ENCODE assay signal across 18 mouse cellular contexts in the genomic region with DNA sequence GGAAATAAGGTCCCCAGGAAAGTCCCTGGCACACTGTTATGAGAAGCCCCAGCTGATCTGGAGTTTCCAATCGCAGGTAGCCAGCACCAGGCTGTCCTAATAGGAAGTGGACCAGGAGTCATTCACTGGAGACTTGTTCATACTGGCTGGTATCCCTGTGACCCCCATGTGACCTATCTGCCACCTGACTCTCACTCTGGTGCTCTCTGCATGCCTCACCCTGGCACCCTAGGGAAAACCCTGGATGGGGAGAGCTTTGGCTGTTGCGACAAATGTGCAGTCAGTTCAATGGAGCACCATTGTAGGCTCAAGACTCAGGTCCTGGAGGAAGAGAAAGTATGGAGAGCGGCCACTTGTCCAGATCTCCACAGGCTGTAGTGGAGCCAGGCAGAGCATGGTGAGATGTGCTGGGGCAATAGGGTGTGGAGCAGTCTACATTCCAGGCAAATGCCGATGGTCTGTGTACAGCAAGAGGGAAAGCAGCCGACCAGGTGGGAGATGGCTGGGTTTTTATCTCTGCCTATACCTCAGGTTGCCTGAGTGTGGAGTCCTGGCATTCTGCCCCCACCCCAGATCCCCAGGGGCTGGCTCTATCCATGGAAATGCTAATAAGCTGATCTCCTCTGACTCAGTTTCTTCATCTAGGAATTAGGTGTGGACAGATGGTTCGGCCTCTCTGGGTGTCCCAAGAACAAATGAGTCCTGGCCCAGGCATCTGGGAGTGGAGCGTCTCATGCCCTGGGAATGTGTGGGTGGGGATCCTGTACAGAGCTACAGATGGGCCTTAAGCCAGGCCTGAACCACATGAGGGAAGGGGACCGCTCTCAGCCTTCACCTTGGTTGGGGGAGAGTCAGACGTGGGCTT. TPM values are rescaled to one million over a fixed set of nuclear protein-coding genes. Genes with fewer than 3 reads are reported as not detected.
A peak's percentile ranks its signal among the peaks of the same experiment; 100 is the strongest.
DNase-seq lines count a peak whose midpoint lies in the region; ATAC-seq and TF ChIP-seq lines count a peak whose summit lies in the region.
"Had no signal": no experiment of that assay in that cellular context is flagged by ENCODE, and none has a peak within 500 bp of the region (broad histone marks: within the 10 kb centered on the region; RNA-seq: fewer than 3 reads in every experiment).

No protein-coding gene starts in this region.

- H3K27me3 ChIP-seq in heart, embryonic 14.5 days (ENCODE audit: control insufficient read depth, insufficient read depth, low read length), result no peaks in the 10 kb centered on the region
- H3K27me3 ChIP-seq in Patski, result no peaks in the 10 kb centered on the region
- H3K27me3 ChIP-seq in lung, embryonic 16.5 days (ENCODE audit: control insufficient read depth, insufficient read depth, low read depth, low read length), result no peaks in the 10 kb centered on the region
- H3K27me3 ChIP-seq: embryonic facial prominence, embryonic 15.5 days had no signal

- intact Hi-C loops in left cerebral cortex, adult 2 months (cut with DNase I), result no loop called here

- peak overlapping the region in 1 of 2 experiments; percentile 32; a peak in 1 of 4 replicates for H3K27ac ChIP-seq in heart, embryonic 14.5 days (replicated peaks in 1 of 2; ENCODE audit: control insufficient read depth in 1 of 2, insufficient read depth in 1 of 2, low read depth in 2 of 2, low read length in 2 of 2)
- H3K27ac ChIP-seq in lung, embryonic 16.5 days (ENCODE audit: low read length), result peak overlapping the region; percentile 86
- H3K27ac ChIP-seq in left cerebral cortex, adult 2 months, result no peak overlapping the region
- H3K27ac ChIP-seq: embryonic facial prominence, embryonic 15.5 days; liver, embryonic 14.5 days; midbrain, embryonic 10.5 days had no signal

- H3K9me3 ChIP-seq in heart, embryonic 14.5 days (ENCODE audit: control insufficient read depth, low read length), result no peaks in the 10 kb centered on the region
- H3K9me3 ChIP-seq in lung, embryonic 16.5 days (ENCODE audit: control insufficient read depth, low read length), result no peaks in the 10 kb centered on the region
- H3K9me3 ChIP-seq: embryonic facial prominence, embryonic 15.5 days; midbrain, embryonic 10.5 days had no signal

- DNase-seq in heart, adult 8-10 months (ENCODE audit: low spot score), result no peak
- DNase-seq in 3T3-L1 (ENCODE audit: low read depth, low spot score) (peak; percentile 97), Patski (ENCODE audit: low read depth, low spot score) (no peak)
- no peak for DNase-seq in left cerebral cortex, adult 2 months (ENCODE audit: extremely low spot score in 1 of 2, low spot score in 2 of 2)
- DNase-seq in B cell, adult 2 months, result no peak
- DNase-seq: cerebellum, adult 11-12 months; gastrocnemius, postnatal 25 days; layer of hippocampus, adult 9-11 months had no signal

- no peak overlapping the region for H3K4me3 ChIP-seq in heart, embryonic 14.5 days (ENCODE audit: control insufficient read depth in 1 of 2, insufficient read depth in 1 of 2, low read depth in 1 of 2, low read length in 2 of 2)
- H3K4me3 ChIP-seq in lung, embryonic 16.5 days (ENCODE audit: low read length), result no peak overlapping the region
- no peak overlapping the region for H3K4me3 ChIP-seq in left cerebral cortex, adult 2 months
- H3K4me3 ChIP-seq: embryonic facial prominence, embryonic 15.5 days; midbrain, embryonic 10.5 days had no signal

- H3K4me2 ChIP-seq in heart, embryonic 14.5 days (ENCODE audit: low read length), result no peak overlapping the region
- H3K4me2 ChIP-seq in lung, embryonic 16.5 days (ENCODE audit: low read depth, low read length), result no peak overlapping the region
- H3K4me2 ChIP-seq: embryonic facial prominence, embryonic 15.5 days had no signal

- no peaks in the 10 kb centered on the region for H3K36me3 ChIP-seq in heart, embryonic 14.5 days (ENCODE audit: control insufficient read depth, insufficient read depth, low read length)
- no peaks in the 10 kb centered on the region for H3K36me3 ChIP-seq in lung, embryonic 16.5 days (ENCODE audit: control insufficient read depth, insufficient read depth, low read length)
- H3K36me3 ChIP-seq: embryonic facial prominence, embryonic 15.5 days; midbrain, embryonic 10.5 days had no signal

- WGBS in heart, embryonic 14.5 days, result 63% methylated on average over 9 of the region's 9 CpGs
- 55% methylated on average over 9 of the region's 9 CpGs for WGBS in lung, embryonic 16.5 days

- no peak overlapping the region for H3K9ac ChIP-seq in heart, embryonic 14.5 days (ENCODE audit: low read length)
- H3K9ac ChIP-seq in lung, embryonic 16.5 days (ENCODE audit: low read length), result no peak overlapping the region
- H3K9ac ChIP-seq: embryonic facial prominence, embryonic 15.5 days; liver, embryonic 14.5 days had no signal

- POLR2A ChIA-PET in Patski (lab: Charles Lee), result no interaction called here

- CTCF ChIA-PET in Patski (lab: Charles Lee), result no interaction called here

- peaks cover 2 to 3% of the 10 kb centered on the region in 2 experiments; a peak in 2 of 4 replicates for H3K4me1 ChIP-seq in heart, embryonic 14.5 days (ENCODE audit: control insufficient read depth in 2 of 2, insufficient read depth in 2 of 2, low read length in 2 of 2)
- peaks cover 7% of the 10 kb centered on the region for H3K4me1 ChIP-seq in lung, embryonic 16.5 days (replicated peaks; ENCODE audit: control insufficient read depth, insufficient read depth, low read length)

- TF ChIP-seq CTCF in Patski (IDR thresholded peaks at IDR 0.05), result no peak
- TF ChIP-seq CTCF in left cerebral cortex, adult 2 months (IDR thresholded peaks at IDR 0.05), result no peak

- 0 out of 2 replicates have a peak, but pooled peaks have one; percentile 29 for ATAC-seq in heart, embryonic 14.5 days (ENCODE audit: insufficient number of reproducible peaks, insufficient read depth, low FRiP score, low read depth)
- peak; percentile 29 for ATAC-seq in Patski
- ATAC-seq in lung, embryonic 16.5 days (ENCODE audit: low read depth), result peak; percentile 72
- no peak for ATAC-seq in inflammation-experienced regulatory T-cells, adult 6 months
- ATAC-seq: CD4-positive, CD25-positive, alpha-beta regulatory T cell, adult 4 months; forebrain, embryonic 14.5 days had no signal

- in situ Hi-C loops in Patski (cut with MboI; ENCODE audit: low pct_unique_long_range_greater_than_20kb), result no loop called here

RNA-seq across cellular contexts. Expression of gene Msln, which starts 2.4 kb away (rescaled TPM):
- 31.9 and 34.7 TPM in 2 replicates for polyA plus RNA-seq in heart, embryonic 14.5 days (2014; fragmentation: Nextera tagmentation; extraction: Ambion mirVana)
- 10 to 100 TPM in 3 of 4 experiments, 1 to 10 TPM in 1; 9.8 to 20.9 (median 17.6) TPM for total RNA-seq in heart, adult 8-10 months (2022)
- 0.99 TPM for polyA plus RNA-seq in Patski (2021)
- 42.8 and 68.0 TPM in 2 replicates for polyA plus RNA-seq in lung, embryonic 16.5 days (2015; fragmentation: Nextera tagmentation; extraction: Ambion mirVana)
- 1 to 10 TPM; 3.1 to 3.9 TPM for total RNA-seq in left cerebral cortex, adult 2 months (2021)
- polyA plus RNA-seq in inflammation-experienced regulatory T-cells, adult 6 months (2017; shearing (Covaris generic)), result not detected
- polyA plus RNA-seq: CD4-positive, CD25-positive, alpha-beta regulatory T cell, adult 4 months had no signal

RNA-seq across cellular contexts. Expression of gene Narfl, which starts 17.0 kb away (rescaled TPM):
- 36.6 and 37.2 TPM in 2 replicates for polyA plus RNA-seq in heart, embryonic 14.5 days (2014; fragmentation: Nextera tagmentation; extraction: Ambion mirVana)
- 10 to 100 TPM; 43.8 to 48.8 (median 46.6) TPM for total RNA-seq in heart, adult 8-10 months (2022)
- polyA plus RNA-seq in Patski (2021), result 44.9 TPM
- 27.8 and 30.9 TPM in 2 replicates for polyA plus RNA-seq in lung, embryonic 16.5 days (2015; fragmentation: Nextera tagmentation; extraction: Ambion mirVana)
- total RNA-seq in left cerebral cortex, adult 2 months (2021), result 10 to 100 TPM; 32.4 to 33.2 TPM
- polyA plus RNA-seq in inflammation-experienced regulatory T-cells, adult 6 months (2017; shearing (Covaris generic)), result 10 to 100 TPM; 16.4 to 18.4 (median 17.0) TPM

RNA-seq across cellular contexts. Expression of gene Mslnl, which starts 20.8 kb away (rescaled TPM):
- not detected in 2 replicates for polyA plus RNA-seq in heart, embryonic 14.5 days (2014; fragmentation: Nextera tagmentation; extraction: Ambion mirVana)
- total RNA-seq in heart, adult 8-10 months (2022), result not detected
- not detected for polyA plus RNA-seq in Patski (2021)
- polyA plus RNA-seq in lung, embryonic 16.5 days (2015; fragmentation: Nextera tagmentation; extraction: Ambion mirVana), result 1.4 TPM in 2 replicates
- under 1 TPM; 0.45 to 0.47 TPM for total RNA-seq in left cerebral cortex, adult 2 months (2021)
- polyA plus RNA-seq in inflammation-experienced regulatory T-cells, adult 6 months (2017; shearing (Covaris generic)), result not detected
- total RNA-seq: gastrocnemius, postnatal 25 days had no signal
- polyA plus RNA-seq: CD4-positive, CD25-positive, alpha-beta regulatory T cell, adult 4 months; forebrain, embryonic 14.5 days; hindbrain, embryonic 11.5 days; kidney, adult 2 months; liver, embryonic 14.5 days; midbrain, embryonic 10.5 days had no signal

RNA-seq across cellular contexts. Expression of gene Haghl, which starts 28.9 kb away (rescaled TPM):
- 59.4 and 60.2 TPM in 2 replicates for polyA plus RNA-seq in heart, embryonic 14.5 days (2014; fragmentation: Nextera tagmentation; extraction: Ambion mirVana)
- 10 to 100 TPM in 3 of 4 experiments, 1 to 10 TPM in 1; 8.5 to 18.4 (median 12.1) TPM for total RNA-seq in heart, adult 8-10 months (2022)
- 108 TPM for polyA plus RNA-seq in Patski (2021)
- polyA plus RNA-seq in lung, embryonic 16.5 days (2015; fragmentation: Nextera tagmentation; extraction: Ambion mirVana), result 57.5 and 57.7 TPM in 2 replicates
- total RNA-seq in left cerebral cortex, adult 2 months (2021), result 100 to 1,000 TPM; 112 to 123 TPM
- 10 to 100 TPM; 23.1 to 41.8 (median 31.1) TPM for polyA plus RNA-seq in inflammation-experienced regulatory T-cells, adult 6 months (2017; shearing (Covaris generic))

RNA-seq across cellular contexts. Expression of gene Rpusd1, which starts 29.1 kb away (rescaled TPM):
- polyA plus RNA-seq in heart, embryonic 14.5 days (2014; fragmentation: Nextera tagmentation; extraction: Ambion mirVana), result 12.0 and 13.4 TPM in 2 replicates
- total RNA-seq in heart, adult 8-10 months (2022), result 1 to 10 TPM; 4.5 to 5.3 (median 4.6) TPM
- 18.5 TPM for polyA plus RNA-seq in Patski (2021)
- polyA plus RNA-seq in lung, embryonic 16.5 days (2015; fragmentation: Nextera tagmentation; extraction: Ambion mirVana), result 25.0 and 26.6 TPM in 2 replicates
- total RNA-seq in left cerebral cortex, adult 2 months (2021), result 10 to 100 TPM; 55.6 to 57.4 TPM
- 10 to 100 TPM in 2 of 3 experiments, 1 to 10 TPM in 1; 8.6 to 12.5 (median 11.2) TPM for polyA plus RNA-seq in inflammation-experienced regulatory T-cells, adult 6 months (2017; shearing (Covaris generic))

Comparison
In these comparisons a context has a peak if more than half of its experiments do, and no peak if none do; other contexts are left out.
1. RNA of gene Msln, which starts 2.4 kb away (polyA plus RNA-seq): 42.8 to 68.0 TPM in lung, embryonic 16.5 days and 31.9 to 34.7 TPM in heart, embryonic 14.5 days; 0.99 TPM in Patski (single experiment) and not detected in inflammation-experienced regulatory T-cells, adult 6 months; every median in the first group is over 10 times any median in the second.